Mouse (Mus musculus) cerebellum, adult 9-11 months (tissue): ENCODE results near the gene Sept12.
A peak's percentile ranks its signal among the peaks of the same experiment; 100 is the strongest.

Experiments
- DNase-seq: peaks from one replicate; pipeline ENCODE4 v3.0.0; 2022

Gene Sept12

GRCm38 (mm10) chr16:4997553-4997952 is at the start of gene Sept12:
Sept12 (minus strand) TSS chr16:4997852.
- DNase-seq = no peak

GRCm38 (mm10) chr16:5045322-5045721 is 47.7 kb upstream of the Sept12 start:
- DNase-seq = no peak

GRCm38 (mm10) chr16:5036649-5037234 is 39.1 kb upstream of the Sept12 start:
- no peak for DNase-seq

GRCm38 (mm10) chr16:5035591-5035990 is 37.9 kb upstream of the Sept12 start:
- DNase-seq = no peak

- no peak for DNase-seq
Observed at GRCm38 (mm10) chr16:5029847-5030246, 32.2 kb upstream of the Sept12 start.

- no peak for DNase-seq
Observed at GRCm38 (mm10) chr16:5024021-5024420, 26.4 kb upstream of the Sept12 start.

- DNase-seq = peak; percentile 28
Observed at GRCm38 (mm10) chr16:5014578-5014977, 16.9 kb upstream of the Sept12 start.

GRCm38 (mm10) chr16:5013054-5013838 is 15.6 kb upstream of the Sept12 start, which contains the start of gene Rogdi:
Rogdi (minus strand) TSS chr16:5013553.
- peak; percentile 100 for DNase-seq

GRCm38 (mm10) chr16:5012036-5013005 is 14.7 kb upstream of the Sept12 start:
- peak; percentile 52 for DNase-seq

- peak; percentile 16 for DNase-seq
Observed at GRCm38 (mm10) chr16:5011285-5011684, 13.6 kb upstream of the Sept12 start.

GRCm38 (mm10) chr16:5010371-5010935 is 12.8 kb upstream of the Sept12 start:
- DNase-seq = peak; percentile 21

GRCm38 (mm10) chr16:5008076-5008475 is 10.4 kb upstream of the Sept12 start:
- peak; percentile 20 for DNase-seq

- no peak for DNase-seq
Observed at GRCm38 (mm10) chr16:5007492-5007891, 9.8 kb upstream of the Sept12 start.

GRCm38 (mm10) chr16:5007067-5007466 is 9.4 kb upstream of the Sept12 start, which contains the start of gene Smim22:
Smim22 (plus strand) TSS chr16:5007288.
- no peak for DNase-seq

GRCm38 (mm10) chr16:5000611-5001010 is 3.0 kb upstream of the Sept12 start:
- no peak for DNase-seq

GRCm38 (mm10) chr16:4998984-4999383 is 1.3 kb upstream of the Sept12 start:
- DNase-seq = no peak

GRCm38 (mm10) chr16:4993276-4993675 is 4.4 kb downstream of the Sept12 start:
- no peak for DNase-seq

- DNase-seq = no peak
Observed at GRCm38 (mm10) chr16:4984717-4985116, 12.9 kb downstream of the Sept12 start.

GRCm38 (mm10) chr16:4979755-4980380 is 17.8 kb downstream of the Sept12 start:
- DNase-seq = no peak

GRCm38 (mm10) chr16:4978275-4979051 is 19.2 kb downstream of the Sept12 start:
- no peak for DNase-seq

- DNase-seq = peak; percentile 79
Observed at GRCm38 (mm10) chr16:4976180-4976579, 21.5 kb downstream of the Sept12 start.
